22 mouse cellular contexts compared by ENCODE assay signal in genomic region chr4:95155178-95155577, GRCm38 (mm10).
DNase-seq lines count a peak whose midpoint lies in the region; ATAC-seq lines count a peak whose summit lies in the region.
"Had no signal": no experiment of that assay in that cellular context is flagged by ENCODE, and none has a peak within 500 bp of the region (broad histone marks: within the 10 kb centered on the region; RNA-seq: fewer than 3 reads in every experiment).

No protein-coding gene starts in this region.

- no peak for DNase-seq in heart, adult 8-10 months (ENCODE audit: low spot score)
- no peak for DNase-seq in adrenal gland, postnatal 25 days
- no peak for DNase-seq in frontal cortex, postnatal 10 days (ENCODE audit: low spot score in 2 of 2)
- DNase-seq: adrenal gland, adult 8-10 months; B cell, adult 2 months; cerebellum, adult 11 months; cerebellum, postnatal 25 days; embryo, embryonic 11 days; kidney, postnatal 4 days; lung, adult 18-20 months; lung, postnatal 14 days; right cerebral cortex, postnatal 25 days had no signal

- no peak overlapping the region for H3K4me3 ChIP-seq in heart, embryonic 11.5 days (ENCODE audit: low read depth, low read length)
- H3K4me3 ChIP-seq in liver, embryonic 12.5 days = no peak overlapping the region
- H3K4me3 ChIP-seq in forebrain, embryonic 13.5 days = no peak overlapping the region
- H3K4me3 ChIP-seq: forebrain, embryonic 10.5 days; limb, embryonic 10.5 days; megakaryocyte, embryonic 14.5 days had no signal

- no peaks in the 10 kb centered on the region for H3K36me3 ChIP-seq in heart, embryonic 11.5 days (ENCODE audit: control insufficient read depth, insufficient read depth, low read length)
- H3K36me3 ChIP-seq in liver, embryonic 12.5 days = no peaks in the 10 kb centered on the region
- no peaks in the 10 kb centered on the region for H3K36me3 ChIP-seq in forebrain, embryonic 13.5 days (ENCODE audit: poor library complexity, severe bottlenecking)
- H3K36me3 ChIP-seq: forebrain, embryonic 10.5 days; limb, embryonic 10.5 days had no signal

- H3K4me2 ChIP-seq in heart, embryonic 11.5 days = no peak overlapping the region
- H3K4me2 ChIP-seq in liver, embryonic 12.5 days = peak overlapping the region; percentile 34
- no peak overlapping the region for H3K4me2 ChIP-seq in forebrain, embryonic 13.5 days
- H3K4me2 ChIP-seq: hindbrain, embryonic 14.5 days had no signal

- 26% methylated on average over 2 of the region's 2 CpGs for WGBS in heart, embryonic 11.5 days (ENCODE audit: insufficient replicate concordance)
- 20% methylated on average over 2 of the region's 2 CpGs for WGBS in liver, embryonic 12.5 days (ENCODE audit: insufficient replicate concordance)
- 70% methylated on average over 2 of the region's 2 CpGs for WGBS in forebrain, embryonic 13.5 days

- peak overlapping the region; percentile 79 for H3K27ac ChIP-seq in heart, embryonic 11.5 days (ENCODE audit: low read depth, low read length)
- peak overlapping the region; percentile 87 for H3K27ac ChIP-seq in liver, embryonic 12.5 days
- H3K27ac ChIP-seq in forebrain, embryonic 13.5 days = no peak overlapping the region
- H3K27ac ChIP-seq: hindbrain, embryonic 14.5 days had no signal

- peaks cover 45% of the 10 kb centered on the region for H3K4me1 ChIP-seq in heart, embryonic 11.5 days (ENCODE audit: control insufficient read depth, insufficient read depth, low read length)
- peaks cover 72% of the 10 kb centered on the region for H3K4me1 ChIP-seq in liver, embryonic 12.5 days
- peaks cover 16% of the 10 kb centered on the region for H3K4me1 ChIP-seq in forebrain, embryonic 13.5 days

- no peak; the same call in 1 of the 2 replicates for ATAC-seq in heart, embryonic 11.5 days (replicated peaks; ENCODE audit: insufficient number of reproducible peaks, low FRiP score, low TSS enrichment)
- ATAC-seq in erythroid progenitor cell, adult 5-6 weeks (replicated peaks; ENCODE audit: low FRiP score, poor library complexity, severe bottlenecking) = peak; percentile 76
- peak; percentile 79 for ATAC-seq in liver, embryonic 12.5 days
- peak; percentile 76 for ATAC-seq in megakaryocyte-erythroid progenitor cell, adult 5-6 weeks (replicated peaks; ENCODE audit: low FRiP score, low TSS enrichment, poor library complexity, severe bottlenecking)
- ATAC-seq in forebrain, embryonic 13.5 days = no peak
- ATAC-seq: Patski had no signal

- no peaks in the 10 kb centered on the region for H3K27me3 ChIP-seq in heart, embryonic 11.5 days (ENCODE audit: control insufficient read depth, insufficient read depth, low read length)
- no peaks in the 10 kb centered on the region for H3K27me3 ChIP-seq in liver, embryonic 12.5 days (replicated peaks)
- H3K27me3 ChIP-seq in forebrain, embryonic 13.5 days = no peaks in the 10 kb centered on the region
- H3K27me3 ChIP-seq: megakaryocyte, embryonic 14.5 days; Patski had no signal

- no peak overlapping the region for H3K9ac ChIP-seq in heart, embryonic 11.5 days (ENCODE audit: low read depth, low read length)
- H3K9ac ChIP-seq in liver, embryonic 12.5 days = no peak overlapping the region
- no peak overlapping the region for H3K9ac ChIP-seq in forebrain, embryonic 13.5 days
- H3K9ac ChIP-seq: hindbrain, embryonic 14.5 days had no signal

- H3K9me3 ChIP-seq in heart, embryonic 11.5 days (replicated peaks; ENCODE audit: control insufficient read depth, low read length) = no peaks in the 10 kb centered on the region
- H3K9me3 ChIP-seq in liver, embryonic 12.5 days (replicated peaks) = no peaks in the 10 kb centered on the region
- H3K9me3 ChIP-seq in forebrain, embryonic 13.5 days (replicated peaks) = no peaks in the 10 kb centered on the region
- H3K9me3 ChIP-seq: forebrain, embryonic 10.5 days; limb, embryonic 10.5 days; megakaryocyte, embryonic 14.5 days had no signal

Comparison
In these comparisons a context has a peak if more than half of its experiments do, and no peak if none do; other contexts are left out.
1. ATAC-seq: peak in erythroid progenitor cell, adult 5-6 weeks (single experiment), liver, embryonic 12.5 days (single experiment) and megakaryocyte-erythroid progenitor cell, adult 5-6 weeks (single experiment); none in heart, embryonic 11.5 days (single experiment) and forebrain, embryonic 13.5 days (single experiment).